Mouse (Mus musculus): ENCODE measurements around the gene Fbxl2. TPM values are rescaled to one million over a fixed set of nuclear protein-coding genes. Genes with fewer than 3 reads are reported as not detected.

The Fbxl2 gene
- polyA plus RNA-seq, 1 experiment from 2014 or later: 1.1 TPM

- 88% methylated on average over 16 of the region's 16 CpGs for WGBS
- Histone ChIP-seq H3K9me3 (ENCODE audit: control insufficient read depth) (no peaks in the 10 kb centered on the region), H3K4me2 (replicated peaks; ENCODE audit: low read depth) (no peak overlapping the region), H3K9ac (ENCODE audit: low read depth, low read length) (no peak overlapping the region), H3K27me3 (replicated peaks; ENCODE audit: control insufficient read depth, insufficient read depth, low read length) (peaks cover 4% of the 10 kb centered on the region; the same call in 1 of the 2 replicates), H3K4me3 (ENCODE audit: low read depth, low read length) (no peak overlapping the region), H3K27ac (ENCODE audit: low read depth, low read length) (no peak overlapping the region), H3K4me1 (replicated peaks; ENCODE audit: control insufficient read depth, insufficient read depth, low read length) (no peaks in the 10 kb centered on the region), H3K36me3 (ENCODE audit: control insufficient read depth, insufficient read depth) (no peaks in the 10 kb centered on the region)
- ATAC-seq: no peak
- no peak for TF ChIP-seq CTCF (IDR thresholded peaks at IDR 0.05; ENCODE audit: low read depth)
Measured at GRCm38 (mm10) chr9:114050778-114051177, 4.8 kb upstream of the Fbxl2 start.

GRCm38 (mm10) chr9:114050106-114050505 lies 4.1 kb upstream of the Fbxl2 start:
- H3K9me3 ChIP-seq (ENCODE audit: control insufficient read depth): no peaks in the 10 kb centered on the region
- no peak for TF ChIP-seq CTCF (IDR thresholded peaks at IDR 0.05; ENCODE audit: low read depth)
- no peak overlapping the region for H3K4me3 ChIP-seq (ENCODE audit: low read depth, low read length)

GRCm38 (mm10) chr9:114046676-114047075 lies 685 bp upstream of the Fbxl2 start:
- ATAC-seq: no peak
- no peak overlapping the region for H3K4me2 ChIP-seq (replicated peaks; ENCODE audit: low read depth)

More at GRCm38 (mm10) chr9:114050106-114050505, 4.1 kb upstream of the Fbxl2 start:
- 93% methylated on average over 7 of the region's 7 CpGs for WGBS
- H3K9ac ChIP-seq (ENCODE audit: low read depth, low read length): no peak overlapping the region
- no peaks in the 10 kb centered on the region for H3K4me1 ChIP-seq (replicated peaks; ENCODE audit: control insufficient read depth, insufficient read depth, low read length)
- H3K27ac ChIP-seq (ENCODE audit: low read depth, low read length): no peak overlapping the region
- no peak overlapping the region for H3K4me2 ChIP-seq (replicated peaks; ENCODE audit: low read depth)
- no peak for ATAC-seq
- no peaks in the 10 kb centered on the region for H3K36me3 ChIP-seq (ENCODE audit: control insufficient read depth, insufficient read depth)
- H3K27me3 ChIP-seq (replicated peaks; ENCODE audit: control insufficient read depth, insufficient read depth, low read length): no peaks in the 10 kb centered on the region

GRCm38 (mm10) chr9:114044446-114044845 lies 1.5 kb downstream of the Fbxl2 start:
- TF ChIP-seq CTCF (IDR thresholded peaks at IDR 0.05; ENCODE audit: low read depth): peak; percentile 63
- Histone ChIP-seq H3K4me3 (ENCODE audit: low read depth, low read length) (no peak overlapping the region), H3K4me1 (replicated peaks; ENCODE audit: control insufficient read depth, insufficient read depth, low read length) (no peaks in the 10 kb centered on the region), H3K27me3 (replicated peaks; ENCODE audit: control insufficient read depth, insufficient read depth, low read length) (no peaks in the 10 kb centered on the region), H3K4me2 (replicated peaks; ENCODE audit: low read depth) (no peak overlapping the region), H3K9me3 (ENCODE audit: control insufficient read depth) (no peaks in the 10 kb centered on the region), H3K27ac (ENCODE audit: low read depth, low read length) (no peak overlapping the region), H3K9ac (ENCODE audit: low read depth, low read length) (no peak overlapping the region), H3K36me3 (ENCODE audit: control insufficient read depth, insufficient read depth) (no peaks in the 10 kb centered on the region)
- WGBS: 62% methylated on average over 3 of the region's 3 CpGs
- ATAC-seq: no peak

More at GRCm38 (mm10) chr9:114046676-114047075, 685 bp upstream of the Fbxl2 start:
- Histone ChIP-seq H3K27me3 (replicated peaks; ENCODE audit: control insufficient read depth, insufficient read depth, low read length) (no peaks in the 10 kb centered on the region), H3K36me3 (ENCODE audit: control insufficient read depth, insufficient read depth) (no peaks in the 10 kb centered on the region), H3K27ac (ENCODE audit: low read depth, low read length) (no peak overlapping the region), H3K4me1 (replicated peaks; ENCODE audit: control insufficient read depth, insufficient read depth, low read length) (no peaks in the 10 kb centered on the region), H3K9me3 (ENCODE audit: control insufficient read depth) (no peaks in the 10 kb centered on the region), H3K9ac (ENCODE audit: low read depth, low read length) (no peak overlapping the region), H3K4me3 (ENCODE audit: low read depth, low read length) (no peak overlapping the region)
- WGBS: 90% methylated on average over 7 of the region's 7 CpGs
- no peak for TF ChIP-seq CTCF (IDR thresholded peaks at IDR 0.05; ENCODE audit: low read depth)

- H3K4me1 ChIP-seq (replicated peaks; ENCODE audit: control insufficient read depth, insufficient read depth, low read length): no peaks in the 10 kb centered on the region
- no peak overlapping the region for H3K9ac ChIP-seq (ENCODE audit: low read depth, low read length)
- WGBS: 23% methylated on average over 6 of the region's 6 CpGs
- no peak for TF ChIP-seq CTCF (IDR thresholded peaks at IDR 0.05; ENCODE audit: low read depth)
- H3K27ac ChIP-seq (ENCODE audit: low read depth, low read length): no peak overlapping the region
- no peak for ATAC-seq
- no peak overlapping the region for H3K4me3 ChIP-seq (ENCODE audit: low read depth, low read length)
- no peaks in the 10 kb centered on the region for H3K9me3 ChIP-seq (ENCODE audit: control insufficient read depth)
- no peaks in the 10 kb centered on the region for H3K36me3 ChIP-seq (ENCODE audit: control insufficient read depth, insufficient read depth)
- no peaks in the 10 kb centered on the region for H3K27me3 ChIP-seq (replicated peaks; ENCODE audit: control insufficient read depth, insufficient read depth, low read length)
- H3K4me2 ChIP-seq (replicated peaks; ENCODE audit: low read depth): no peak overlapping the region
Measured at GRCm38 (mm10) chr9:114042490-114042889, 3.5 kb downstream of the Fbxl2 start.

GRCm38 (mm10) chr9:114040945-114041344 lies 5.0 kb downstream of the Fbxl2 start:
- Histone ChIP-seq H3K36me3 (ENCODE audit: control insufficient read depth, insufficient read depth) (no peaks in the 10 kb centered on the region), H3K4me2 (replicated peaks; ENCODE audit: low read depth) (no peak overlapping the region), H3K27me3 (replicated peaks; ENCODE audit: control insufficient read depth, insufficient read depth, low read length) (no peaks in the 10 kb centered on the region), H3K4me1 (replicated peaks; ENCODE audit: control insufficient read depth, insufficient read depth, low read length) (no peaks in the 10 kb centered on the region), H3K9ac (ENCODE audit: low read depth, low read length) (no peak overlapping the region), H3K9me3 (ENCODE audit: control insufficient read depth) (no peaks in the 10 kb centered on the region), H3K4me3 (ENCODE audit: low read depth, low read length) (no peak overlapping the region), H3K27ac (ENCODE audit: low read depth, low read length) (no peak overlapping the region)
- TF ChIP-seq CTCF (IDR thresholded peaks at IDR 0.05; ENCODE audit: low read depth): peak; percentile 43
- no peak for ATAC-seq
- 87% methylated on average over 4 of the region's 4 CpGs for WGBS
